Mouse (Mus musculus) bone marrow, adult 2 months (tissue): ENCODE measurements around the gene Snrpf.

Experiments used
- CTCF ChIP-seq: fragments of 200-500 bp; IDR thresholded peaks from 2 replicates; pipeline ENCODE4 v1.5.1; 2011; ENCODE audit warnings: low read length, control low read depth; ENCODE audit not compliant: control insufficient read depth, insufficient read depth
- POLR2A ChIP-seq: fragments of 200-500 bp; IDR thresholded peaks from 2 replicates; pipeline ENCODE4 v1.6.1; 2011; ENCODE audit warnings: low read depth, mild to moderate bottlenecking, control low read depth, low read length, borderline replicate concordance; ENCODE audit not compliant: control insufficient read depth

DNA sequence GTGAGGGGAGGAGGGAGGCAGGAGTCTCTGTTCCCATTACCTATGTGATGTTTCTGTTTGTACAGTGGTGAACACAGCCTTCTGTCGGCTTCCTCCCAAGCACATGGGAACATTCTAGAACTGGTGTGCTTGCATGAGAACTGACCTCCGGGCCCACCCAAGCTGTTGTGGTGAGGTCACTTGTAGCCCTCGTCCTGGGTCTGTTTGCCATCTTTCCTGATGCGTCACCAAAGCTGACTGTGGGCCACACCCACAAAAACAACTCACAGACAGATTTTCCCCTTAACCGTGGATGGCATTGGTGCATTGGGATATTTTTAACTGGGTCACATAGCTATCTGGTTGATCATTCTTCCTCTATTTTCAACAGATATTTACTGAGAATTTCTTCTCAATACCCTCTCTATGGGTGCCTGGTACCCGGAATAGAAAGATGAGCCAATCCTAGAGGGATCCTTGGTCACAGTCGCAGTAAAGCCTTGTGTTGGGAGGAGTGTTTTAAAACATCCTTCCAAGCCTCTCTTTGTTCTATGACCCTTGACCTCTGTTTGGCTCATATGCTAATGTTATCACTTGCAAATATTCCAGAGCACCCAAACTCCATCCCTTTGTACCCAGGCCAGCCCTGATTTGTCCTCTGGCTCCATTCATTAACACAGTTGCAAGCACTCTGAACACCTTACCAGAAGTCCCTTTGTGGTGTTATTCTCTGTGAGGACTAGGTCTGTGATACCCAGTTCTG is 31.1 kb upstream of the Snrpf start:
- no peak for TF ChIP-seq CTCF
- no peak for TF ChIP-seq POLR2A
